In genomic region chr13:69455476-69456175, GRCm38 (mm10) we compare ENCODE assay signal across 21 mouse cellular contexts.
DNase-seq lines count a peak whose midpoint lies in the region; ATAC-seq and TF ChIP-seq lines count a peak whose summit lies in the region.
"Had no signal": no experiment of that assay in that cellular context is flagged by ENCODE, and none has a peak within 500 bp of the region (broad histone marks: within the 10 kb centered on the region; RNA-seq: fewer than 3 reads in every experiment).

No protein-coding gene starts in this region.

- no peak for ATAC-seq in embryonic facial prominence, embryonic 14.5 days (ENCODE audit: low read depth)
- peak; percentile 35; the same call in 1 of the 2 replicates for ATAC-seq in hindbrain, embryonic 16.5 days
- no peak for ATAC-seq in hindbrain, embryonic 11.5 days (ENCODE audit: low FRiP score)
- ATAC-seq in limb, embryonic 13.5 days (ENCODE audit: low FRiP score, low read depth): 0 out of 2 replicates have a peak, but pooled peaks have one; percentile 26

- no peak overlapping the region for H3K9ac ChIP-seq in embryonic facial prominence, embryonic 14.5 days (ENCODE audit: low read depth, low read length)
- H3K9ac ChIP-seq in hindbrain, embryonic 16.5 days (ENCODE audit: low read depth, low read length): no peak overlapping the region
- H3K9ac ChIP-seq in hindbrain, embryonic 11.5 days (ENCODE audit: low read depth, low read length): no peak overlapping the region
- no peak overlapping the region for H3K9ac ChIP-seq in limb, embryonic 13.5 days
- H3K9ac ChIP-seq: embryonic facial prominence, embryonic 12.5 days; heart, embryonic 12.5 days had no signal

- peak; percentile 8 for DNase-seq in embryonic facial prominence, embryonic 14.5 days (ENCODE audit: low spot score)
- no peak for DNase-seq in embryonic facial prominence, embryonic 10.5 days (ENCODE audit: low spot score)
- DNase-seq in hindbrain, embryonic 11.5 days (ENCODE audit: low spot score): no peak
- DNase-seq in brain, embryonic 14.5 days (ENCODE audit: low read depth): peak; percentile 51
- DNase-seq in adrenal gland, postnatal 14 days: no peak
- DNase-seq in kidney, adult 18-20 months: no peak
- DNase-seq: adrenal gland, adult 2 months; cerebellum, adult 11 months; cerebellum, postnatal 14 days; kidney, adult 2 months; kidney, postnatal 25 days; layer of hippocampus, adult 9-11 months; lung, adult 18-20 months; lung, postnatal 36 days; retina, postnatal 1 day; thymus, adult 18-20 months had no signal

- TF ChIP-seq POLR2A in brain, embryonic 14.5 days (IDR thresholded peaks at IDR 0.05; ENCODE audit: borderline replicate concordance, extremely low read depth, insufficient read depth, insufficient read length, poor library complexity, severe bottlenecking): no peak

- no peaks in the 10 kb centered on the region for H3K9me3 ChIP-seq in embryonic facial prominence, embryonic 14.5 days (ENCODE audit: control insufficient read depth, low read length)
- H3K9me3 ChIP-seq in embryonic facial prominence, embryonic 10.5 days: no peaks in the 10 kb centered on the region
- no peaks in the 10 kb centered on the region for H3K9me3 ChIP-seq in hindbrain, embryonic 16.5 days (ENCODE audit: control insufficient read depth, low read length)
- no peaks in the 10 kb centered on the region for H3K9me3 ChIP-seq in hindbrain, embryonic 11.5 days (ENCODE audit: control insufficient read depth, low read length)
- no peaks in the 10 kb centered on the region for H3K9me3 ChIP-seq in limb, embryonic 13.5 days
- H3K9me3 ChIP-seq: embryonic facial prominence, embryonic 12.5 days; heart, embryonic 12.5 days had no signal

- no peak overlapping the region for H3K27ac ChIP-seq in embryonic facial prominence, embryonic 14.5 days (replicated peaks; ENCODE audit: low read depth, low read length)
- no peak overlapping the region for H3K27ac ChIP-seq in embryonic facial prominence, embryonic 10.5 days (replicated peaks)
- H3K27ac ChIP-seq in hindbrain, embryonic 16.5 days (ENCODE audit: low read depth, low read length): no peak overlapping the region
- H3K27ac ChIP-seq in hindbrain, embryonic 11.5 days (ENCODE audit: low read depth, low read length): no peak overlapping the region
- no peak overlapping the region for H3K27ac ChIP-seq in limb, embryonic 13.5 days
- H3K27ac ChIP-seq: embryonic facial prominence, embryonic 12.5 days had no signal

- no peaks in the 10 kb centered on the region for H3K4me1 ChIP-seq in embryonic facial prominence, embryonic 14.5 days (ENCODE audit: control insufficient read depth, insufficient read depth, low read length)
- H3K4me1 ChIP-seq in embryonic facial prominence, embryonic 10.5 days: no peaks in the 10 kb centered on the region
- no peaks in the 10 kb centered on the region for H3K4me1 ChIP-seq in hindbrain, embryonic 16.5 days (ENCODE audit: control insufficient read depth, insufficient read depth, low read depth, low read length)
- H3K4me1 ChIP-seq in hindbrain, embryonic 11.5 days (replicated peaks; ENCODE audit: control insufficient read depth, insufficient read depth, low read length): no peaks in the 10 kb centered on the region
- H3K4me1 ChIP-seq in limb, embryonic 13.5 days: peaks cover 8% of the 10 kb centered on the region; the same call in 1 of the 2 replicates
- H3K4me1 ChIP-seq: embryonic facial prominence, embryonic 12.5 days; heart, embryonic 12.5 days had no signal

- H3K27me3 ChIP-seq in embryonic facial prominence, embryonic 14.5 days (replicated peaks; ENCODE audit: control insufficient read depth, insufficient read depth, low read length): no peaks in the 10 kb centered on the region
- H3K27me3 ChIP-seq in embryonic facial prominence, embryonic 10.5 days (replicated peaks; ENCODE audit: low read depth, poor library complexity, severe bottlenecking): no peaks in the 10 kb centered on the region
- H3K27me3 ChIP-seq in hindbrain, embryonic 16.5 days (replicated peaks; ENCODE audit: control insufficient read depth, insufficient read depth, low read length): no peaks in the 10 kb centered on the region
- no peaks in the 10 kb centered on the region for H3K27me3 ChIP-seq in hindbrain, embryonic 11.5 days (ENCODE audit: control insufficient read depth, insufficient read depth, low read length)
- H3K27me3 ChIP-seq in limb, embryonic 13.5 days: no peaks in the 10 kb centered on the region
- H3K27me3 ChIP-seq: CH12.LX; embryonic facial prominence, embryonic 12.5 days; heart, embryonic 12.5 days had no signal

- WGBS in embryonic facial prominence, embryonic 14.5 days: 76% methylated on average over 14 of the region's 14 CpGs
- 84% methylated on average over 14 of the region's 14 CpGs for whole genome bisulfite sequencing in embryonic facial prominence, embryonic 10.5 days
- WGBS in hindbrain, embryonic 16.5 days: 74% methylated on average over 14 of the region's 14 CpGs
- WGBS in hindbrain, embryonic 11.5 days: 85% methylated on average over 14 of the region's 14 CpGs
- 35% methylated on average over 14 of the region's 14 CpGs for WGBS in limb, embryonic 13.5 days

- H3K4me3 ChIP-seq in embryonic facial prominence, embryonic 14.5 days (ENCODE audit: low read depth, low read length): no peak overlapping the region
- H3K4me3 ChIP-seq in embryonic facial prominence, embryonic 10.5 days: no peak overlapping the region
- H3K4me3 ChIP-seq in hindbrain, embryonic 16.5 days (ENCODE audit: low read length): no peak overlapping the region
- H3K4me3 ChIP-seq in hindbrain, embryonic 11.5 days (ENCODE audit: low read depth, low read length): no peak overlapping the region
- no peak overlapping the region for H3K4me3 ChIP-seq in limb, embryonic 13.5 days
- H3K4me3 ChIP-seq: embryonic facial prominence, embryonic 12.5 days; heart, embryonic 12.5 days had no signal

- TF ChIP-seq CTCF in brain, embryonic 14.5 days (IDR thresholded peaks at IDR 0.05; ENCODE audit: borderline replicate concordance, extremely low read depth, insufficient read depth, insufficient read length): no peak

- H3K36me3 ChIP-seq in embryonic facial prominence, embryonic 14.5 days (ENCODE audit: control insufficient read depth, insufficient read depth, low read length): no peaks in the 10 kb centered on the region
- no peaks in the 10 kb centered on the region for H3K36me3 ChIP-seq in embryonic facial prominence, embryonic 10.5 days (replicated peaks)
- no peaks in the 10 kb centered on the region for H3K36me3 ChIP-seq in hindbrain, embryonic 16.5 days (ENCODE audit: control insufficient read depth, insufficient read depth, low read length)
- H3K36me3 ChIP-seq in hindbrain, embryonic 11.5 days (ENCODE audit: control insufficient read depth, insufficient read depth, low read length): no peaks in the 10 kb centered on the region
- H3K36me3 ChIP-seq in limb, embryonic 13.5 days: no peaks in the 10 kb centered on the region
- H3K36me3 ChIP-seq: embryonic facial prominence, embryonic 12.5 days; heart, embryonic 12.5 days had no signal

- H3K4me2 ChIP-seq in embryonic facial prominence, embryonic 14.5 days (ENCODE audit: low read depth, low read length): no peak overlapping the region
- no peak overlapping the region for H3K4me2 ChIP-seq in hindbrain, embryonic 16.5 days (ENCODE audit: low read length)
- H3K4me2 ChIP-seq in hindbrain, embryonic 11.5 days (replicated peaks; ENCODE audit: low read depth, low read length): no peak overlapping the region
- peak overlapping the region; percentile 36 for H3K4me2 ChIP-seq in limb, embryonic 13.5 days (replicated peaks)
- H3K4me2 ChIP-seq: embryonic facial prominence, embryonic 12.5 days; heart, embryonic 12.5 days had no signal

Comparison
In these comparisons a context has a peak if more than half of its experiments do, and no peak if none do; other contexts are left out.
1. ATAC-seq: peak in hindbrain, embryonic 16.5 days (single experiment) and limb, embryonic 13.5 days (single experiment); none in embryonic facial prominence, embryonic 14.5 days (single experiment) and hindbrain, embryonic 11.5 days (single experiment).
2. DNase-seq: peak in embryonic facial prominence, embryonic 14.5 days (single experiment) and brain, embryonic 14.5 days (single experiment); none in embryonic facial prominence, embryonic 10.5 days (single experiment), hindbrain, embryonic 11.5 days (single experiment), adrenal gland, postnatal 14 days (single experiment) and kidney, adult 18-20 months (single experiment).